Mouse (Mus musculus) thymus, adult 2 months (tissue): ENCODE data around the gene Fhit.

Source experiments
- CTCF ChIP-seq: fragments of 200-500 bp; IDR thresholded peaks from 2 replicates; pipeline ENCODE4 v1.5.1; 2012; ENCODE audit warnings: mild to moderate bottlenecking, control low read depth, low read length, moderate library complexity, borderline replicate concordance; ENCODE audit not compliant: control insufficient read depth, poor library complexity, insufficient read depth; ENCODE audit errors: extremely low read depth
- POLR2A ChIP-seq: fragments of 200-500 bp; IDR thresholded peaks from 2 replicates; pipeline ENCODE4 v1.6.1; 2012; ENCODE audit warnings: mild to moderate bottlenecking, low read length, control low read depth, moderate library complexity; ENCODE audit not compliant: control insufficient read depth, poor library complexity, insufficient read depth; ENCODE audit errors: extremely low read depth

DNA sequence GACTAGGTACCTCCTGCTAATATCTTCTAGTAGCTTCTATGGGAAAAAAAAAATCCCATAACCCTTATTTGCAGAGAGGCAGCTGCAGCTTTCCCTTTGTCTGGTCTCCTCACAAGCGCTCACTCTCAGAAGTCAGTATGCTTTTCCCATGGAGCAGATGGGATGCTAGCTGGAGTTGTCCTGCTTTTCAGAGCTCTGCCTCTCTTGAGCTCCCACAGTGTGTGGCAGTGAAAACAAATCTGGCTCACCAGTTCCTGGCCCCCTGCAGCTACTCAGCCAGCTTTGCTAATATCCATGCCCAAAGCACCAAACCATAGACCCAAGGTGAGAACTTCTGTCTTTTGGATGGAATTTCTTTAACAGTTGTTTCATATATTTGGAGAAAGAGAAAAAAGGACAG, 1510.4 kb downstream of the Fhit start:
- TF ChIP-seq CTCF (no peak), POLR2A (no peak)
